Comparison of ENCODE assay signal across 10 mouse cellular contexts in genomic region chr12:105936812-105937530, GRCm38 (mm10).
DNase-seq lines count a peak whose midpoint lies in the region; ATAC-seq lines count a peak whose summit lies in the region.
"Had no signal": no experiment of that assay in that cellular context is flagged by ENCODE, and none has a peak within 500 bp of the region (broad histone marks: within the 10 kb centered on the region; RNA-seq: fewer than 3 reads in every experiment).

No protein-coding gene starts in this region.

- 38% methylated on average over 18 of the region's 18 CpGs for WGBS in liver, embryonic 12.5 days (ENCODE audit: insufficient replicate concordance)
- 84% methylated on average over 18 of the region's 18 CpGs for WGBS in hindbrain, embryonic 16.5 days

- H3K9ac ChIP-seq in liver, embryonic 12.5 days, result no peak overlapping the region
- H3K9ac ChIP-seq in hindbrain, embryonic 16.5 days (ENCODE audit: low read depth, low read length), result no peak overlapping the region
- H3K9ac ChIP-seq: neural tube, embryonic 13.5 days had no signal

- peaks cover 60% of the 10 kb centered on the region for H3K27me3 ChIP-seq in liver, embryonic 12.5 days (replicated peaks)
- 0 out of 2 replicates have a peak, but pooled peaks cover 5% of the 10 kb centered on the region for H3K27me3 ChIP-seq in hindbrain, embryonic 16.5 days (replicated peaks; ENCODE audit: control insufficient read depth, insufficient read depth, low read length)
- H3K27me3 ChIP-seq: CH12.LX had no signal

- H3K9me3 ChIP-seq in liver, embryonic 12.5 days (replicated peaks), result no peaks in the 10 kb centered on the region
- H3K9me3 ChIP-seq in hindbrain, embryonic 16.5 days (ENCODE audit: control insufficient read depth, low read length), result no peaks in the 10 kb centered on the region
- H3K9me3 ChIP-seq: neural tube, embryonic 13.5 days had no signal

- peak; percentile 94 for ATAC-seq in granulocyte monocyte progenitor cell, adult 5-6 weeks (replicated peaks; ENCODE audit: poor library complexity, severe bottlenecking)
- ATAC-seq in liver, embryonic 12.5 days, result 0 out of 2 replicates have a peak, but pooled peaks have one; percentile 24
- ATAC-seq in hindbrain, embryonic 16.5 days, result no peak

- H3K27ac ChIP-seq in liver, embryonic 12.5 days, result no peak overlapping the region
- no peak overlapping the region for H3K27ac ChIP-seq in hindbrain, embryonic 16.5 days (ENCODE audit: low read depth, low read length)
- H3K27ac ChIP-seq: neural tube, embryonic 13.5 days had no signal

- peaks cover 3% of the 10 kb centered on the region; the same call in 1 of the 2 replicates for H3K4me1 ChIP-seq in liver, embryonic 12.5 days
- peaks cover 5% of the 10 kb centered on the region for H3K4me1 ChIP-seq in hindbrain, embryonic 16.5 days (ENCODE audit: control insufficient read depth, insufficient read depth, low read depth, low read length)

- DNase-seq in gastrocnemius, postnatal 14 days, result peak; percentile 13
- DNase-seq in gastrocnemius, postnatal 25 days, result no peak
- peak; percentile 21 for DNase-seq in A20 (ENCODE audit: low read depth, low spot score)
- no peak for DNase-seq in urinary bladder, postnatal 36 days (ENCODE audit: low spot score in 2 of 2)
- no peak for DNase-seq in ovary, adult 18-20 months (ENCODE audit: low spot score)

- no peaks in the 10 kb centered on the region for H3K36me3 ChIP-seq in liver, embryonic 12.5 days
- H3K36me3 ChIP-seq in hindbrain, embryonic 16.5 days (ENCODE audit: control insufficient read depth, insufficient read depth, low read length), result no peaks in the 10 kb centered on the region
- H3K36me3 ChIP-seq: neural tube, embryonic 13.5 days had no signal

- no peak overlapping the region for H3K4me3 ChIP-seq in liver, embryonic 12.5 days
- no peak overlapping the region for H3K4me3 ChIP-seq in hindbrain, embryonic 16.5 days (ENCODE audit: low read length)
- H3K4me3 ChIP-seq: neural tube, embryonic 13.5 days had no signal

- no peak overlapping the region for H3K4me2 ChIP-seq in liver, embryonic 12.5 days
- H3K4me2 ChIP-seq in hindbrain, embryonic 16.5 days (ENCODE audit: low read length), result no peak overlapping the region
- H3K4me2 ChIP-seq: neural tube, embryonic 13.5 days had no signal

- intact Hi-C loops in gastrocnemius, postnatal 14 days (cut with DNase I; ENCODE audit: low total_unique reads), result no loop called here

Comparison
In these comparisons a context has a peak if more than half of its experiments do, and no peak if none do; other contexts are left out.
1. DNase-seq: peak in gastrocnemius, postnatal 14 days (single experiment) and A20 (single experiment); none in gastrocnemius, postnatal 25 days (single experiment), urinary bladder, postnatal 36 days (0 of 2) and ovary, adult 18-20 months (single experiment).